Mouse (Mus musculus): ENCODE results near the gene Atp8b3.
A peak's percentile ranks its signal among the peaks of the same experiment; 100 is the strongest.

DNA sequence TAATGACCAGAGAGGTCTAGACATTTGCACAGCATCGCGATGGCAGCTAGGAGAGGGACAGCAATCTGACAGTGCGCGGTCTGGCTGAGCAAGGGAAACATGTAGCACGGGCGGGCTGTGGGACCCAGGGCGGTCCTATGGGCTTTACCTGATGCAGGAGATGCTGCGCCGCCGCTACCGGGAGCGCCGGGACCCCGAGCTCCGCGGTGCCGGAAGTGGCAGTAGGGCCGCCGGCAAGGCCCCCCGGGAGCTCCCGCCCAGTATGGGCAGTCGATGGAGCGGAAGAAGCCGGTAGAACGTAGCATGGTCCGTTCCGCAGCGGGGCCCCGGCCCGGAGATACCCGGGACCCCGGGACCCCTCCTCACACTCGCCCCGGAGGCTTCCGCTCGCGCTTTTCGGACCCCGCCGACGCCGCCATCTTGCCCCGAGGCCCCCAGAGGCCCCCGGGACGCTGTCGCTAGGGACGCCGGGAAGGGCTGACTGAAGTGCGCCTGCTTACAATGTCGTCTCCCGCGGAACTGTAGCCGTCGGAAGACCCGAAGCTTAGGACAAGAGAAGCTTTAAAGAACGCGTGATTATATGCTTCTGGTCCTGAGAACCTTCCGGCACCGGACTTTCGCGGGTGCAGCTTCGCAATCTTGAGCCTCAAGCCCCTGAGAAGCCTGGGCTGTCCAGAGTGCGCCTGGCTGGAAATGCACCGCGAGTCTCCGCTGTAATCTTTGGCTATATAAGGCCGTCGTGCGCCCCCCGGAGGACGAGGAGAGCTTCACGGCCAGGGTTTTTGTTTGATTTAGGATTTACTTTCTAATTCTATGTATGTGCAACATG is 22.4 kb upstream of the Atp8b3 start, which contains the start of gene Rexo1:
- TF ChIP-seq CTCF (IDR thresholded peaks at IDR 0.05; ENCODE audit: extremely low read depth, insufficient read depth, insufficient read length, insufficient replicate concordance), result peak; percentile 83
- no peak; the same call in 1 of the 2 replicates for TF ChIP-seq POLR2A (IDR thresholded peaks at IDR 0.05; ENCODE audit: low read depth, low read length)

Data from spleen, adult 2 months (tissue).